ENCODE assay signal across 18 mouse cellular contexts in genomic region chr10:13793458-13793857, GRCm38 (mm10).
"Had no signal": no experiment of that assay in that cellular context is flagged by ENCODE, and none has a peak within 500 bp of the region (broad histone marks: within the 10 kb centered on the region; RNA-seq: fewer than 3 reads in every experiment).

No protein-coding gene starts in this region.

- H3K4me3 ChIP-seq: liver, embryonic 12.5 days; midbrain, embryonic 10.5 days; midbrain, embryonic 12.5 days; myocyte; neural tube, embryonic 13.5 days; neural tube, embryonic 15.5 days had no signal

- H3K36me3 ChIP-seq: liver, embryonic 12.5 days; midbrain, embryonic 10.5 days had no signal

- H3K9ac ChIP-seq: liver, embryonic 12.5 days; liver, embryonic 14.5 days; midbrain, embryonic 12.5 days; neural tube, embryonic 13.5 days; neural tube, embryonic 15.5 days had no signal

- H3K27me3 ChIP-seq: liver, embryonic 12.5 days; midbrain, embryonic 12.5 days; neural tube, embryonic 13.5 days; neural tube, embryonic 15.5 days had no signal

- H3K9me3 ChIP-seq: liver, embryonic 12.5 days; midbrain, embryonic 10.5 days; midbrain, embryonic 12.5 days; neural tube, embryonic 13.5 days; neural tube, embryonic 15.5 days had no signal

- H3K4me1 ChIP-seq: liver, embryonic 12.5 days; midbrain, embryonic 10.5 days; midbrain, embryonic 12.5 days; neural tube, embryonic 13.5 days; neural tube, embryonic 15.5 days had no signal

- H3K4me2 ChIP-seq: liver, embryonic 12.5 days; midbrain, embryonic 12.5 days; neural tube, embryonic 13.5 days; neural tube, embryonic 15.5 days had no signal

- ATAC-seq: liver, embryonic 12.5 days; midbrain, embryonic 16.5 days had no signal

- H3K27ac ChIP-seq: liver, embryonic 12.5 days; liver, embryonic 14.5 days; midbrain, embryonic 10.5 days; midbrain, embryonic 12.5 days; neural tube, embryonic 13.5 days; neural tube, embryonic 15.5 days had no signal

- DNase-seq: lung, postnatal 4 days; midbrain, embryonic 14.5 days; retina, postnatal 1 day; right cerebral cortex, adult 18-20 months; right cerebral cortex, postnatal 25 days; right cerebral cortex, postnatal 4 days; spleen, adult 18-20 months; thymus, adult 18-20 months; thymus, postnatal 14 days; thymus, postnatal 36 days had no signal
